Mouse (Mus musculus) embryo, embryonic 10.5 days (tissue): ENCODE data around the gene Dcakd.

Experiments used
- DNase-seq: peaks from one replicate; pipeline ENCODE4 v3.0.0-alpha.2; 2015; ENCODE audit warnings: low spot score

The Dcakd gene

GRCm38 (mm10) chr11:103005254-103005981 is 22.7 kb downstream of the Dcakd start:
- DNase-seq = no peak

DNA sequence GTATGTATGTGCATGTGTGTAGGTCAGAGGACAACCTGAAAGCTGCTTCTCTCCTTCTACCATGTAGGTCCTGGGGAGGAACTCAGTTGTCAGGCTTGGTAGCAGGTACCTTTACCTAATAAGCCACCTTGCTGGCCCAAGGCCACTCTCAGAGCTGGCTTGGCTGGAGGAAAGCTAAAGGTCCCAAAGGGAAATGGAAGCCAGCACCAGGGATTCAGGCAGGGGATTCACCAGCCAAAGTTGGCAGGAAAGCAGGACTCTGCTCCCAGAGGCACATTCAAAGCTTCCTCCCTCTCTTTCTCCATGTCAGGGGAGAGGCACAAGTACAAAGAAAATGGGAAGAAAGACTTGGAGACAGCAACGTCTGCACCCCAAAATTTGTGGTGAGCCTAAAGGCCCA is 23.3 kb downstream of the Dcakd start:
- DNase-seq = no peak

DNA sequence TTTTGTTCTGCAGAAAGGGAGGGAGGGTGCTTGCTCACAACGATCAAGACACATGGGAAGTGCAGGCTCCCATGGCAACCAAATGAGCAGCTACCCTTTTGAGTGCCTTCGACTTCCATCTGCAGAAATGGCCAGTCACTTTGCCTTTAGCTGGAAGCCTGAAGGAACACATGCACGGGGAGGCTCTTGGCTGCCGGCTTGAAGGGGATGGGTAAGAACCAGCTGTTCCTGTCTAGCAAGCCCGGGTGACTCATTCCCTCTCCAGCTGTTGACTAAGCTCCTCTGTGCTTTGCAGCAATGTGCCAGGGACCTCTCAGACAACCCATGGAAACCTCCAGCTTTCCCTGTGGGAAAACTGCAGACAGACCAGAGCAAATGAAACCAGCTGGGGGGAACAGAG is 24.9 kb downstream of the Dcakd start:
- DNase-seq = no peak

DNA sequence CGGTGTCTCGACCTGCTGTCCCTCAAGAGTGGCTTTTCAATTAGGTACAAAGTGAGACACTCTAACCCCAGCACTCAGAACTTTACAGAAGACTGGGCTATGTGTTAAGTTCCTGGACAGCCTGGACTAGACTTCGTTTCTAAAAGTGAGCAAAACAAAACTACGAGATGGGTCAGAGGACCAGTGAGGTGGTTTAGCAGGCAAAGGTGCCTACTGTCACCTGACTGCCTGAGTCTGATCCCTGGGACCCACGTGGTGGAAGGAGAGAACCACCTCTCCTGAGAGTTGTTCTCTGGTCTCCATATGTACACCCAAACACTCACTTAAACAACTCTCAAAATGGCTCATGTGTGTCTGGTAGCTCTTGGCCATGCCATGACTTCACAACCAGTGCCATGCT is 27.1 kb downstream of the Dcakd start:
- no peak for DNase-seq

- no peak for DNase-seq
Measured at GRCm38 (mm10) chr11:103000111-103000510, 28.0 kb downstream of the Dcakd start.

DNA sequence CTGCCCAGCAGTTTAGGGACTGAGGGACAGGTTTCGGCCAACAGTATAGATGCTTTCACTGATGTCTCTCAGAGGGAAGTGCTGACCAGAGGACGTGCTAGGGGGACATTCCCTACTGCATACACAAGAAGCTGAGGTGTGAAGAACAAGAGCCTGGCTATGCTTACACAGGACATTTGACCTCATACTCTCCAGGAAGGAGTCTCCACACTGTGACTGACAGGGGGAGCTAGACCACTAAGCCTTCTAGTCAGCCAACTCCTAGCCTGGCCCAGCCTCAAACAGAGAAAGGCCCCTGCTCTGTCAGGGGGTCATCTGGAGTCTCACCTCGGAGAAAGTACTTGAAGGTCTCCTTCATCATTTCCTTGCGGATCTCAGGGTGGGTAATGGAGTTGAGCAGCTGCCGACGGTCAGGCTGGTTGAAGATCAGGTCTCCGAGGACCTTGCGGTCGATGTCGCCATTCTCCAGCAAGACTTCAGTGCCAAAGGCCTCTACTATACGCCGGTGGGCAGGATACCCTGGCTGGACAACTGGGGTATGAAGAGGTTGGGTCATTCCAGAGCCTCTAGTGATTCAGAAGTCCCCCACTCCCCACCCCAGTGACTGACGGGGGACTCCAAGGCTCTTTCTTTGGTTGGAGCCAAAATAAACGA is 28.7 kb downstream of the Dcakd start:
- no peak for DNase-seq

GRCm38 (mm10) chr11:102998577-102999316 is 29.4 kb downstream of the Dcakd start:
- no peak for DNase-seq

GRCm38 (mm10) chr11:102998254-102998576 is 29.9 kb downstream of the Dcakd start:
- DNase-seq = no peak

GRCm38 (mm10) chr11:102996991-102997770 is 31.0 kb downstream of the Dcakd start:
- no peak for DNase-seq

GRCm38 (mm10) chr11:102996385-102996784 is 31.7 kb downstream of the Dcakd start:
- DNase-seq = no peak

- no peak for DNase-seq
Measured at GRCm38 (mm10) chr11:102994952-102995351, 33.2 kb downstream of the Dcakd start.

DNA sequence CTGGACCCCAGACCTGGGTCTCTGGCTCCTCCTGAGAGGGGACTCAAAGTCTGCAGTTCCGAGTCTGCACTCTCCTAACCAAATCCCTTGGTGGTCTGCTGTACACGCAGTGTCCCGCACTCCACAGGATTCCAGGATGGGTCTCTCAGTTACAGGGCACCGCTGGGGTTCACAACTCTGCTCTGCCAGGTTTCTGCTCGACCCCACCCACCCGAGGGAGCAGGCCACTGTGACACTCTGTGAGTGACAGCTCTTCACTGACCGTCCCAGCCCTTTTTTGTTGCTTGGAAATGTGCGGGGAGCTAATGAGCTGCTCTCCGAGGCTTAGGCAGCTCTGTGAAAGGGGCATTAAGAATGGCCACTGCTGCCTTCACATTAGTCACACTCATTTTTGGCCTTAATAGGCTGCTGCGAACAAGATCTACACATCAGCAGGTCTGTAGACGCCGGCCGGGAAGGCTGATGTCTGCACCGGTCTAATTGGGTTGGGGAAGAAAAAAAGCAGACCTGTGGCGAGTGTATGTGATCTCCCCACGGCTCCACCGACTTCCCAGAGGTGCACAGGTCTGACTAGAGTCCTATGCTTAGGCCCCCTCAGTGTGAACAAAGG is 34.6 kb downstream of the Dcakd start:
- no peak for DNase-seq

GRCm38 (mm10) chr11:102992940-102993339 is 35.2 kb downstream of the Dcakd start:
- DNase-seq = peak; percentile 86

- DNase-seq = peak; percentile 63
Measured at GRCm38 (mm10) chr11:102991681-102992080, 36.5 kb downstream of the Dcakd start.

DNA sequence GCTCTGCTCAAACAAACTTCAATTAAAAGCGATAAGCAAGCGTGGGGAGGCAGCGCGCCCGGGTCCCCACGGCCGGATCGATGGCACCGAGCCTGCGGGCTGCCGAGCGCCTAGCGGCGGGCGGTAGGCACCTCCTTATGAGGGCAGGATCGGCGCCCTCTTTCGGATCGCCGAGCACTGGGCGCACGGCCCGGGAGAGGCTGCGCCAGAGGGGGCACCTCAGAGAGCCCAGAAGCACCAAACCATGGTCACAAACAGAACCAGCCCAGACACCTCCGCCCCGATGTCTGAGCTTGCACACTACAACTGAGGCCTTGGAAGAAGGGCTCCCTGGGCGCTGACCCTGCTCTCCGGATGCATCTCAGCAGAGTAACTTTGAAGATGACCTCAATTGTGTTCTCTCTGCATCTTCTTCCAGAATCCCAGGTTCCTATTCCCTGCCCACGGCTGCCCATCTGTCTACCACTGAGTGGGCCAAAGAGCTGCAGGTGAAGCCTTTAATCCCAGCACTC is 37.9 kb downstream of the Dcakd start:
- DNase-seq = peak; percentile 55

DNA sequence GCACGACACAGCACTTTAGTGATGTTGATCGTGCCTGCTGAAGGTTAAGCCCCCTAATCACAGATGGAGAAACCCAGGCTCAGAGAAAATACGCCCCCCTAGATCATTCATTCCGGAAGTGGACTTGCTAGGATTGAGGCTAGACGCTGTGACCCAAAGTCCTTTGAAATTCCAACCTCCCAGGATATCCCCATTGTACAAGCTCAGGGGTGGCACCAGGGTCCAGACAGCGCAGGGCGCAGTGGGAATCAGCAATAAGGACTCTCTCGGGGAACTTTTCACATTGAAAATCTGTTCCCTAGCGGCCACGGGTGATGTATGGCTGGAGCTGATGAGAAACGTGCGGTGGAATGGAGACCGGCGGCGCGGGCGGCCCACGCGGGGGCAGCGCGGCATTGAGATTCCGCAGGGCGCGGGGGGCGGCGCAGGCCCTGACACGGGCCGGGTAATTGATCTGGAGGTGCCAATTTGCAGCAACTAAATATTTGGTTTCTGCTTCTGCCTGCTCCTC is 38.4 kb downstream of the Dcakd start:
- DNase-seq = peak; percentile 24

GRCm38 (mm10) chr11:102985160-102985559 is 43.0 kb downstream of the Dcakd start:
- peak; percentile 28 for DNase-seq

- no peak for DNase-seq
Measured at GRCm38 (mm10) chr11:102984615-102985014, 43.5 kb downstream of the Dcakd start.

- DNase-seq = no peak
Measured at GRCm38 (mm10) chr11:102984086-102984485, 44.0 kb downstream of the Dcakd start.

DNA sequence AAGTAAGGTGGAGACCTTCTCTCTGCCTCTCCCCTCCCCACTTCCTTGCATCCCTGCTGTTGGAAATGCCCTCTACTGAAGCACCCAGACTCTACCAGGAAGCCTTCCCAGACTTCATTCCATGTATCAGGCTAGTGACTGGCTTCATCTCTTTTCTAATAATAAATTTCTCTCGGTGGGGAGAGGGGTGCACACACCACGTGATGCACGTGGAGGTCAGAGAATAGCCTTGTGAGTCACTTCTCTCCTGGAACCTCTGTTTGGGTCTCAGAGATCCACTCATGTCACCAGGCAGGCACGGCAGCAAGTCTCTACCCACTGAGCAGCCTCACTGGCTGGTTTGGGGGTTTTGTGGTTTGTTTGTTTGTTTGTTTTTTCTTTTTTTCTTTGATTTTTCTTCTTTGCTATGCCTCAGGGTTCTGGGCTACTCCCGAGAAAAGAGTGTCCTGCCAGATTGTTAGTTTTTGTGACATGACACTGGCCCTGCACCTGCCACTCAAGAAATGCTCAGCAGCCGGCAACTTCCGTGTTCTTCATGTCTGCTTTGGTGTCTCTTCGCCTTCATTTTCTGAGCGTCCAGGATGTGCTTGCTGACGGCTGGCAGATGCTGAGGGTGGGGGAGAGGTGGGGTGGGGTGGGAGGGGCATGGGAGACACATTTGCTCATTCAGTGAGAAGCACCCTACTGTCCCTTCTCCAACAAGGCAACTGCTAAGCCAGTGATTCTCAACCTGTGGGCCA is 46.8 kb downstream of the Dcakd start:
- DNase-seq = no peak
